Mouse (Mus musculus): ENCODE data around the gene Mccc2.
A peak's percentile ranks its signal among the peaks of the same experiment; 100 is the strongest.

Gene Mccc2

DNA sequence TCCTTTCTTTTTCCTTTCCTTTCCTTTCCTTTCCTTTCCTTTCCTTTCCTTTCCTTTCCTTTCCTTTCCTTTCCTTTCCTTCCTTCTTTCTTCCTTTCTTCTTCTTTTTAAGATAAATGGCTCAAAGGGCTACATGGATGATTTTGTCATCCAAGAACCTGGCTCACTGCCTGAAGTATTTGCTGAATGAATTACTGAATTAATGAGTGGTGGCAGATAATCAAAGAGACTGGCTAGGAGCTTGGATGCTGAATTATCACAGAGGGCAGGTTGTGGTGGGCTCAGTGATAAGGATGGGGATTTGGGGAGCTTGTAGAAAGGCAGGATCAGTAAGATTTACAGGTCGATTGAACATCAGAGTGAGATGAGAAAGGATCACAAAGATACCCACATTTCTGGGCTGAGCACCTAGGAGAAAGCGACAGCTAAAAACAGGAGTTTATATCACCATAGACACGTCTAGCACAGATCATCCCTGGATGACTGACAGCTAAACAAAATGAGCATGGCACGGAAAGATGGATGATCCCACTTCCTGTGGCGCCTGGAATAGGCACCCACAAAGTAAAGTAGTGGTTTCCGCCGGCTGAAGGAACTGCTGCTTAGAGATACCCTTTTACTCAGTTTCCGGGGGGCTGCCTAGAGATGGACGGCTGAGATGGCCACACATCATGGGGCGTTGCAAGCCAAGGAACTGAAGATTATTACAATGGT lies 76.7 kb downstream of the Mccc2 start:
- DNase-seq, result no peak

DNA sequence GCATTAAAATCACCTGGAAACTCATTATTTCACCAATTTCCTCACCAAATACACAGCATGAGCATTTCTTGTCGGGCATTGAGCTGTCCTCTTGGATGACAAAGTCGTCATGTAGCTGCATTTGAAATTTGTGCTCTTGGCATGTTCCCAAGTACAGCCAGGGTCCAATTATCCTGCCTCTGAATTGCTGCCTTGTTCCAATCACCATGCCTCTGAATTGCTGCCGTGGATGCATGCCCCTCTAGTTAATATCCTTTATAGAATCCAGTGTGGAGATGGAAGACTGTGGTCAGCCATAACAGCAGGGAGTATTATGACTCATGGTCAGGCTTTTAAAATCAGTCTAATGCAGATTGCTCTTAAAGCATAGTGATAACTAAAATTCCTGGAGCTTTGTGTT lies 77.7 kb downstream of the Mccc2 start:
- DNase-seq, result no peak

DNA sequence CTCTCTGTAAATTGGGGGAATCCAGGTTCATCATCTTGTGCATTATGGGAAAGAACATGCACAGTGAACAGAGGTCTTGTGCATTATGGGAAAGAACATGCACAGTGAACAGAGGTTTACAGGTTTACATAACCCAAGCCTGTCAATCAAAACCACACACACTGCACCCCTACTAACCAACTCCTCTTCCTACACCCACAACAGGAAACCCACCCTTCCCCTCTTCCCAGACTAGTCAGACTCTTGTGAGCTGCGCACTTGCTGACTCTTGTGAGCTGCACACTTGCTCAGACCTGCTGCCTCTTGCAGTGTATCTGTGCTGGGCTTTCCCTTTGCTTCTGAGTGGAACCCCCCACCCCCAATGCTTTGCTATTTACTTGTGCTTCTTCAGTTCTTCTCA lies 83.0 kb downstream of the Mccc2 start:
- DNase-seq, result no peak

DNA sequence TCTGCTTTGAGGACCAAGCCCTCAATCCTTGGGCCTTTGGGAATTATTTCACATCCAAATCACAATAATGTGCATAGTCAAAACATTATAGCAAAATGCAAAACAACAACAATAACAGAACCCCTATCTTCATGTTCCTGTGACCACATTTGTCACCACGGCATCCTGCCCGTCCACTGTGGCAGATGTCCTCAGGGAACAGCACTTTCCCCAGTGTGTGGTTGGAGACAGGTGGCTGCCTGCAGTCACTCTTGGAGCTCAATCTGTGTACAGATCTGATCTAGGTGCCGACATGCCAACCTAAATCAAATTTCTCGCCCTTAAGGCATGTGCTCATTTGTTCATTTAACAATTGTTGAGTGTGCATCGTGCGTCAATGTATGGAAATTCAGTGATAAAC lies 83.9 kb downstream of the Mccc2 start:
- no peak for DNase-seq

DNA sequence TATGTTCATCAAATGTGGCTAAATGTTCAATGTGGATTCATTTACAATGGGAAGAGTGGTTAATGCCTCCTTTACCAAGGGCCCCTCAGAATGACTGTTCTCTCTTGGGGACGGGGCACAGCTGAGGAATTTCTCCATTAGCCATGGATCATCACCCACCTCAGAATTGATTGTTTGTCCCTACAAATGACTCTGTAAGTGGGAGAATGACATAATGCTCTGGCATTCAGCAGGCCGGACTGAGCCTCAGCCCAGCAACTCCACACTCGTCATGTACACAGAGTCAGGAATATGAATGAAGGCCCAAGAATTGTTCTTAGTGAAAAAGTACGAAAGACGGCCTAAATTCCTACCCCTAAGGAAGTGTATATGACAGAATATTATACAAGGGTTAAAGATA lies 89.2 kb downstream of the Mccc2 start:
- DNase-seq, result no peak

DNA sequence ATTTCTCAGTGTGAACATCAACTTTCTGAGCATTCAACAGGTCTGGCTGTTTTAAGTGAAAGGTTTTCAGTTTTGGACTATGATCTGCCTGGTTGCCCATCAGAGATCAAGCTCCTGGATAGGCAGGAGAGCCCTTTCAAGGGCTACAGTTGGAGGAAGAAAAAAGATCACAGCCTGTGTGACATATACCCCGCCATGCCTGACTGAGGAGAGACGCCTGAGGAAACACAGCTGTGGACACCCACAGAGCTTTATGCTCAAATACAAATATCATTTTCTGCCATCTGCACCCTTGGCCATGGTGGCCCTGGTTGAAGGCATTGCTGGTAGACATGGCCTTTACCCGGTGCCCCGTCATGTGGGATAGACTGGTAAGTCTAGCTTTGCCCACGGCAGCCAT lies 99.8 kb downstream of the Mccc2 start:
- no peak for DNase-seq

DNA sequence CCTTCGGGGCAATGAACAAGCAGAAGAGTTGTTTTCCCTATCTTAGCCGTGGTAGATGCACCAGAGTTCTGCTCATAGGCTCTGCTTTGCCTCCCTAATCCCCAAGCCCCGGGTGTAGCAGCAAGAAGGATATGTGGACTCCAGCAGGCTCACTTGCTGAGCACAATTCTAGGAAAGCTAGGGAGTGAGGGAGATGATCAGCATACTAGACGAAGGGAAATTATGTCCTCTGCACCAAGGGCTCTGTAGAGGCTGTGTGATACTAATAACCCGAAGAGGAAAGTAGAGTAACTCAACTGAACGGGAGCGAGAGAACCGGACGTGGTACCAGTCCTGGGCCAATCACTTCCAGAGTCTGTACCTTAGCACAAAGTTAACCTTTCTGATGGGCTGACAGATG lies 114.5 kb downstream of the Mccc2 start, which contains the start of gene Cartpt:
Cartpt (minus strand) TSS at position 127 of the 400 bp plus-strand sequence.
- no peak for DNase-seq

DNA sequence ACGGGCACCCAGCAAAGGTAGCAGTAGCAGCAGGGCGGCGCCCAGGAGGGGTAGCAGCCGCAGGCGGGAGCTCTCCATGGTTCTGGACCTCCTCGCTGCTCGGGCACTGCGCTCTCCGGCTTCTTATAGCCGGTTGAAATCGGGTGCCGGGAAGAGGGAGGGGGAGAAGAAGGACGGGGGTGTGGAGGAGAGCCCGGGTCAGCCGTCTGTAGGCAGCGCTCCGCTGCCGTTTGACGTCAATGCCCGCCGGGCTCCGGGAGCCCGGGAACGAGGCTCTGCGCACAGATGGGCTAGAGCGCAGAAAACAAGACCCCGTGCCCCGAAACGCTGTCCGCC lies 114.9 kb downstream of the Mccc2 start:
- peak; percentile 5 to 12 for DNase-seq

DNA sequence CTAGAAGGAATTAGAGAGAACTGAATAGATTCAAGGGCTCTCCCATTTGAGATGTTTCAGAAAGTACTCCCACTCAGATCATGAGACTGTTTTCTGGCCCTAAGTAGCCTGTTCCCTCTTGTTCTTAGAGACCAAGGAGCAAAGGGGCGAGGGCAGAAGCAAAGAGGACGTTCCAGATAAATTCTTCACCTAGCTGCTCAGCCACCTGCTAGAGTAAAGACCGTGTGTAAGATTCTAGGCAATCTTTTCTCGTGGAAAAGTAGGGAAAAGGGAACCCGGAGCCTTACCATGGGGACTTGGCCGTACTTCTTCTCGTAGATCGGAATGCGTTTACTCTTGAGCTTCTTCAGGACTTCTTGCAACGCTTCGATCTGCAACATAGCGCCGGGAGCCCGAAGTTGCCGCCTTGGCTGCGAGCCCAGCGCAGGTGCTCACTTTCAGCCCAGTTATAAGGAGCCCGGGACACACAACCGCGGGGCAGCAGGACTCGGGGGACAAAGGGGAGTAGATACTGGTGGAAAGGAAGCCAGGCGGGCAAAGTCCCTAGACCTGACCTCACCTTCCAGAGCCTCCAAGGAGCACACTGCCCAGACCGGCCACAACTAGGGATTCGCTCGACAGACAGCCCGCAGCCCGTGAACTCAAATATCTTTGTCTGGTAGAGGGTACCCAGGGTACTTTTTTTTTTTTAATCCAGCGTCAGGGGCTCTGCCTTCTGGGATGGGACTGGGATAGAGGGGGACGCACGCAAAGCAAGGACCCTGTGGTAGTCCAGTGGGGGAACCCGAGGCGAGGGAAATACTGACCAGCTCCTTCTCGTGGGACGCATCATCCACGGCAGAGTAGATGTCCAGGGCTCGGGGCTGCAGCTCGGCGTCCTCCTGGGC lies 115.5 kb downstream of the Mccc2 start:
- peak; percentile 17 to 26 for DNase-seq

DNA sequence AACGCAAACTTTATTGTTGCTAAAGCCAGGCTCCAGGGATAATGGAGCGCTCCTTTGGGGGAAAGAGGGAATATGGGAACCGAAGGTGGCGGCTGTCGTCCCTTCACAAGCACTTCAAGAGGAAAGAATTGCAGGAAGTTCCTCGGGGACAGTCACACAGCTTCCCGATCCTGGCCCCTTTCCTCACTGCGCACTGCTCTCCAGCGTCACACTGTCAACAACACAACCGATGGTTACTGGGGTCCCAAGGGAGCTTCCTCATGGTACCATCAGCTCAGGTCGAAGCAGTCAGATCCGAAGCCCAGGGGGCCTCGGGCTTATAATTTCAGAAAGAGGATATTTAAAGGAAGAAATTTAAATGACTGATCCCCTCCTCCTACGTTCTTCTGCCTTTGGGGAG lies 116.6 kb downstream of the Mccc2 start:
- no peak for DNase-seq

All from cerebellum, postnatal 25 days (tissue).